ENCODE assay signal across 8 mouse cellular contexts in the genomic region with DNA sequence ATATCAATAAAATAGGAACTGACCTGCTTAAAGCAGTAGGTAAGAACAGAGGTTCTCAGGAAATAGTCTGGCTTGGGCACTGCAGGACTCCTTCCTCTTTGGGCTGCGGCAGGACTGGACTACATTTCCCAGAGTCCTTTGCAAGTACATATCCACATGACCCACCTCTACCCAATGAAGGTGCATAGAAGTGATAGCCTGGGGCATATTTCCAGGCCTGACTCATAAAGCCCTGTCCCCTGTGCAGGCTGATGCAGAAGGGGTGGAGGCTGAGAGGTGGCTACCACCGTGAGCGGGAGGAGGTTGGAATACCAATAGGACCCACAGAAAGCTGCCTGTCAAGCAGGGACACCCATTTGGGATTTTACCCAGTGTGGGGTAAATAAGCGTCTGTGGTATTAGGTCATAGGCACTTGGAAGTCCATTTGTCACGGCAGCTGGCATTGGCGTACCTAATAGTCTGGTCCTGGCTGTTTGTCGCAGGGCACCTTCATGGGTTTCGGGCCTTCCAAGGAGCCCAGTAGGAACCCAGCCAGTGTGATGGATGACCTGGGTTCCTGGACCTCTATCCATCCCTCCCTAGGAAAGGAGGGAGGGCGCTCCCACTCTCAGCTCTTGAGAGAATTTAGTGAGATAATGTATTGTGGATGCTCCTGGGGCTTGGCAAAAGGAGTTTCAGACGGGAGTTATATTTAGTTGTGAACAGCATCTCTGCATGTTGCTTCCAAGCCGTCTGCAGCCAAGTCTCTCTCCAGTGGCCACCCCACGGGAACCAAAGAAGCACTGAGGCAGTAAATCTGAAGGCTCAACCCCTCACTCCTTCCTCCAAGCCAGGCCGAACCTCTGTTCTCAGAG.
DNase-seq lines count a peak whose midpoint lies in the region; ATAC-seq lines count a peak whose summit lies in the region.

No protein-coding gene starts in this region.

- no peaks in the 10 kb centered on the region for H3K36me3 ChIP-seq in neural tube, embryonic 11.5 days (ENCODE audit: control insufficient read depth, insufficient read depth, low read length)
- H3K36me3 ChIP-seq in hindbrain, embryonic 14.5 days (replicated peaks; ENCODE audit: control insufficient read depth, insufficient read depth): no peaks in the 10 kb centered on the region
- no peaks in the 10 kb centered on the region for H3K36me3 ChIP-seq in lung, embryonic 15.5 days

- 67% methylated on average over 13 of the region's 13 CpGs for WGBS in neural tube, embryonic 11.5 days
- 59% methylated on average over 13 of the region's 13 CpGs for WGBS in hindbrain, embryonic 14.5 days
- WGBS in lung, embryonic 15.5 days: 66% methylated on average over 13 of the region's 13 CpGs

- H3K27me3 ChIP-seq in neural tube, embryonic 11.5 days (ENCODE audit: control insufficient read depth, insufficient read depth, low read length): no peaks in the 10 kb centered on the region
- H3K27me3 ChIP-seq in hindbrain, embryonic 14.5 days (ENCODE audit: control insufficient read depth, insufficient read depth, low read length): no peaks in the 10 kb centered on the region
- no peaks in the 10 kb centered on the region for H3K27me3 ChIP-seq in lung, embryonic 15.5 days

- H3K9ac ChIP-seq in neural tube, embryonic 11.5 days (ENCODE audit: low read length): no peak overlapping the region
- no peak overlapping the region for H3K9ac ChIP-seq in hindbrain, embryonic 14.5 days
- H3K9ac ChIP-seq in lung, embryonic 15.5 days: no peak overlapping the region

- peak; percentile 66 for DNase-seq in neural tube, embryonic 11.5 days (ENCODE audit: low spot score)
- DNase-seq in neural tube, embryonic 10.5 days (ENCODE audit: extremely low spot score, low spot score): no peak
- DNase-seq in cerebellum, postnatal 25 days: peak; percentile 85 to 86
- DNase-seq in frontal cortex, postnatal 36 days (ENCODE audit: low spot score in 2 of 2): peak; percentile 75 to 87
- peak; percentile 75 for DNase-seq in hindbrain, embryonic 14.5 days (ENCODE audit: low spot score)
- DNase-seq in layer of hippocampus, postnatal 10 days (ENCODE audit: low spot score in 2 of 2): peak; percentile 51 to 67
- peak; percentile 88 for DNase-seq in right cerebral cortex, adult 18-20 months

- H3K9me3 ChIP-seq in neural tube, embryonic 11.5 days (ENCODE audit: control insufficient read depth, low read length): no peaks in the 10 kb centered on the region
- no peaks in the 10 kb centered on the region for H3K9me3 ChIP-seq in hindbrain, embryonic 14.5 days (ENCODE audit: control insufficient read depth, low read length)
- no peaks in the 10 kb centered on the region for H3K9me3 ChIP-seq in lung, embryonic 15.5 days

- H3K4me1 ChIP-seq in neural tube, embryonic 11.5 days (ENCODE audit: control insufficient read depth, insufficient read depth, low read length): no peaks in the 10 kb centered on the region
- peaks cover 7% of the 10 kb centered on the region; the same call in 1 of the 2 replicates for H3K4me1 ChIP-seq in hindbrain, embryonic 14.5 days (replicated peaks; ENCODE audit: control insufficient read depth, insufficient read depth, low read length)
- H3K4me1 ChIP-seq in lung, embryonic 15.5 days: 0 out of 2 replicates have a peak, but pooled peaks cover 2% of the 10 kb centered on the region

- H3K27ac ChIP-seq in neural tube, embryonic 11.5 days (ENCODE audit: low read depth, low read length): no peak overlapping the region
- H3K27ac ChIP-seq in hindbrain, embryonic 14.5 days: no peak overlapping the region
- H3K27ac ChIP-seq in lung, embryonic 15.5 days: no peak overlapping the region

- ATAC-seq in neural tube, embryonic 11.5 days (ENCODE audit: insufficient read depth, low FRiP score, low TSS enrichment): peak; percentile 88
- ATAC-seq in hindbrain, embryonic 14.5 days (ENCODE audit: low FRiP score): peak; percentile 94
- ATAC-seq in lung, embryonic 15.5 days (ENCODE audit: borderline replicate concordance, extremely low read depth, low FRiP score, low TSS enrichment): peak; percentile 81

- H3K4me3 ChIP-seq in neural tube, embryonic 11.5 days (ENCODE audit: low read depth, low read length): no peak overlapping the region
- H3K4me3 ChIP-seq in hindbrain, embryonic 14.5 days (replicated peaks; ENCODE audit: low read length): no peak overlapping the region
- no peak overlapping the region for H3K4me3 ChIP-seq in lung, embryonic 15.5 days

- no peak overlapping the region for H3K4me2 ChIP-seq in neural tube, embryonic 11.5 days (ENCODE audit: low read depth)
- peak overlapping the region; percentile 28 for H3K4me2 ChIP-seq in hindbrain, embryonic 14.5 days (replicated peaks)
- no peak overlapping the region for H3K4me2 ChIP-seq in lung, embryonic 15.5 days
